Mouse (Mus musculus) heart, postnatal 25 days (tissue): ENCODE data around the gene Med13l. TPM values are rescaled to one million over a fixed set of nuclear protein-coding genes. Genes with fewer than 3 reads are reported as not detected.

ENCODE experiments used
- DNase-seq: peaks from one replicate; pipeline ENCODE4 v3.0.0; 2022; ENCODE audit warnings: low spot score
- intact Hi-C: fragments of 180-260 bp; cut with DNase I; formaldehyde crosslinking; loops from one replicate; pipeline ENCODE4 v1.15.1; 2025
- total RNA-seq, 2 experiments: library from RNA; stranded (reverse); gene quantifications; 2 replicates each; pipeline ENCODE4 v1.2.3; 2021

Gene Med13l
- total RNA-seq, 2 experiments from 2014 or later, result 29.9 to 30.8 TPM

- DNase-seq, result no peak
- intact Hi-C loops, result no loop called here
These were observed 59.9 kb downstream of the Med13l start for GRCm38 (mm10) chr5:118620330-118620910.

GRCm38 (mm10) chr5:118621877-118622276 lies 61.4 kb downstream of the Med13l start:
- DNase-seq, result no peak
- intact Hi-C loops, result no loop called here

GRCm38 (mm10) chr5:118622346-118622745 lies 61.9 kb downstream of the Med13l start:
- no peak for DNase-seq
- intact Hi-C loops, result no loop called here

- intact Hi-C loops, result no loop called here
- DNase-seq, result no peak
These were observed 63.3 kb downstream of the Med13l start for GRCm38 (mm10) chr5:118623797-118624196.

- no peak for DNase-seq
- intact Hi-C loops, result no loop called here
These were observed 67.2 kb downstream of the Med13l start for GRCm38 (mm10) chr5:118627630-118628029.

GRCm38 (mm10) chr5:118628211-118628610 lies 67.7 kb downstream of the Med13l start:
- no peak for DNase-seq
- intact Hi-C loops, result no loop called here

- intact Hi-C loops, result no loop called here
These were observed 71.9 kb downstream of the Med13l start for GRCm38 (mm10) chr5:118632346-118632745.

GRCm38 (mm10) chr5:118633106-118633505 lies 72.6 kb downstream of the Med13l start:
- DNase-seq, result no peak
- intact Hi-C loops, result no loop called here

More at GRCm38 (mm10) chr5:118632346-118632745, 71.9 kb downstream of the Med13l start:
- DNase-seq, result no peak

GRCm38 (mm10) chr5:118635476-118636187 lies 75.2 kb downstream of the Med13l start:
- DNase-seq, result no peak
- intact Hi-C loops, result no loop called here

- intact Hi-C loops, result no loop called here
- DNase-seq, result no peak
These were observed 76.2 kb downstream of the Med13l start for GRCm38 (mm10) chr5:118636399-118637369.

- intact Hi-C loops, result no loop called here
These were observed 77.5 kb downstream of the Med13l start for GRCm38 (mm10) chr5:118637931-118638330.

GRCm38 (mm10) chr5:118638534-118639109 lies 78.1 kb downstream of the Med13l start:
- no peak for DNase-seq
- intact Hi-C loops, result no loop called here

More at GRCm38 (mm10) chr5:118637931-118638330, 77.5 kb downstream of the Med13l start:
- no peak for DNase-seq

GRCm38 (mm10) chr5:118639117-118639707 lies 78.7 kb downstream of the Med13l start:
- no peak for DNase-seq
- intact Hi-C loops, result no loop called here

- no peak for DNase-seq
These were observed 83.6 kb downstream of the Med13l start for GRCm38 (mm10) chr5:118644041-118644440.

GRCm38 (mm10) chr5:118644511-118644910 lies 84.0 kb downstream of the Med13l start:
- DNase-seq, result no peak
- intact Hi-C loops, result no loop called here

More at GRCm38 (mm10) chr5:118644041-118644440, 83.6 kb downstream of the Med13l start:
- intact Hi-C loops, result no loop called here

GRCm38 (mm10) chr5:118645196-118645805 lies 84.8 kb downstream of the Med13l start:
- intact Hi-C loops, result no loop called here
- DNase-seq, result no peak

GRCm38 (mm10) chr5:118646897-118647296 lies 86.4 kb downstream of the Med13l start:
- no peak for DNase-seq
- intact Hi-C loops, result no loop called here

- intact Hi-C loops, result no loop called here
- no peak for DNase-seq
These were observed 86.9 kb downstream of the Med13l start for GRCm38 (mm10) chr5:118647384-118647783.
